ENCODE assay signal across 16 mouse cellular contexts in genomic region chr10:62517511-62517910, GRCm38 (mm10). TPM values are rescaled to one million over a fixed set of nuclear protein-coding genes. Genes with fewer than 3 reads are reported as not detected.
DNase-seq lines count a peak whose midpoint lies in the region; ATAC-seq and TF ChIP-seq lines count a peak whose summit lies in the region.
"Had no signal": no experiment of that assay in that cellular context is flagged by ENCODE, and none has a peak within 500 bp of the region (broad histone marks: within the 10 kb centered on the region; RNA-seq: fewer than 3 reads in every experiment).

No protein-coding gene starts in this region.

- TF ChIP-seq CTCF in heart, adult 2 months (IDR thresholded peaks at IDR 0.05) = no peak
- no peak for TF ChIP-seq CTCF in lung, adult 2 months (IDR thresholded peaks at IDR 0.05; ENCODE audit: insufficient read depth, low read length)

- intact Hi-C loops in heart, adult 2 months (cut with DNase I) = no loop called here
- intact Hi-C loops in heart, postnatal 36 days (cut with DNase I) = no loop called here

- H3K4me1 ChIP-seq in heart, adult 2 months (ENCODE audit: control insufficient read depth, insufficient read depth, low read length) = peaks cover 3% of the 10 kb centered on the region
- H3K4me1 ChIP-seq in lung, adult 2 months (ENCODE audit: control insufficient read depth, insufficient read depth, low read length) = no peaks in the 10 kb centered on the region
- H3K4me1 ChIP-seq: embryonic facial prominence, embryonic 13.5 days; forebrain, embryonic 12.5 days; heart, embryonic 12.5 days; hindbrain, embryonic 15.5 days had no signal

- no peaks in the 10 kb centered on the region for H3K27me3 ChIP-seq in heart, adult 2 months (ENCODE audit: control insufficient read depth, insufficient read depth, low read length)
- H3K27me3 ChIP-seq: embryonic facial prominence, embryonic 13.5 days; forebrain, embryonic 12.5 days; heart, embryonic 12.5 days; hindbrain, embryonic 15.5 days had no signal

- no peak for TF ChIP-seq POLR2A in heart, adult 2 months (IDR thresholded peaks at IDR 0.05; ENCODE audit: insufficient read depth, low read depth, low read length)
- TF ChIP-seq POLR2A in lung, adult 2 months (IDR thresholded peaks at IDR 0.05; ENCODE audit: borderline replicate concordance, extremely low read depth, low read depth, low read length) = no peak

- H3K4me3 ChIP-seq in heart, adult 2 months = no peak overlapping the region
- no peak overlapping the region for H3K4me3 ChIP-seq in lung, adult 2 months (replicated peaks; ENCODE audit: extremely low read depth, low read depth, low read length)
- H3K4me3 ChIP-seq: embryonic facial prominence, embryonic 13.5 days; forebrain, embryonic 12.5 days; heart, embryonic 12.5 days; hindbrain, embryonic 15.5 days had no signal

- peak overlapping the region; percentile 49 for H3K27ac ChIP-seq in heart, adult 2 months
- H3K27ac ChIP-seq: embryonic facial prominence, embryonic 13.5 days; forebrain, embryonic 12.5 days; hindbrain, embryonic 15.5 days had no signal

- H3K9ac ChIP-seq in heart, adult 2 months (ENCODE audit: low read depth, low read length) = no peak overlapping the region
- H3K9ac ChIP-seq: embryonic facial prominence, embryonic 13.5 days; forebrain, embryonic 12.5 days; heart, embryonic 12.5 days; hindbrain, embryonic 15.5 days had no signal

- WGBS in heart, adult 2 months = 41% methylated on average over 6 of the region's 6 CpGs
- 56% methylated on average over 6 of the region's 6 CpGs for WGBS in lung, adult 2 months

- TF ChIP-seq EP300 in heart, adult 2 months (IDR thresholded peaks at IDR 0.05; ENCODE audit: insufficient read depth, low read depth, low read length) = 0 out of 2 replicates have a peak, but pooled peaks have one; percentile 27

- no peaks in the 10 kb centered on the region for H3K36me3 ChIP-seq in heart, adult 2 months (ENCODE audit: control insufficient read depth, insufficient read depth, low read length)
- H3K36me3 ChIP-seq: embryonic facial prominence, embryonic 13.5 days; forebrain, embryonic 12.5 days; heart, embryonic 12.5 days; hindbrain, embryonic 15.5 days had no signal

- no peaks in the 10 kb centered on the region for H3K79me2 ChIP-seq in heart, adult 2 months (replicated peaks; ENCODE audit: control insufficient read depth, insufficient read depth, low read length)

- no peak for DNase-seq in heart, adult 2 months
- DNase-seq in heart, postnatal 36 days = no peak
- DNase-seq in lung, postnatal 36 days = peak; percentile 24
- no peak for DNase-seq in lung, adult 2 months
- no peak for DNase-seq in neural tube, embryonic 10.5 days (ENCODE audit: extremely low spot score, low spot score)
- DNase-seq: adrenal gland, adult 8-10 months; cerebellum, adult 11-12 months; cerebellum, adult 9-10 months; cerebellum, postnatal 25 days; gastrocnemius, postnatal 25 days had no signal

- ATAC-seq in megakaryocyte, adult 5-6 weeks (ENCODE audit: poor library complexity, severe bottlenecking) = peak; percentile 74
- ATAC-seq: forebrain, embryonic 16.5 days had no signal

RNA-seq across cellular contexts. Expression of gene Srgn, which starts 9.7 kb away (rescaled TPM):
- 10 to 100 TPM; 49.3 to 51.8 TPM for total RNA-seq in heart, adult 2 months (2021)
- 23.8 and 39.0 TPM in 2 replicates for polyA plus RNA-seq in heart, adult 2 months (2012; rRNA removed)
- total RNA-seq in heart, postnatal 36 days (2021) = 10 to 100 TPM; 45.2 to 51.5 TPM
- 48.6 and 82.7 TPM in 2 replicates for polyA plus RNA-seq in lung, adult 2 months (2012; rRNA removed)
- 646 and 668 TPM in 2 replicates for total RNA-seq in megakaryocyte, adult 5-6 weeks (2015)
- 492 and 500 TPM in 2 replicates for total RNA-seq in megakaryocyte, adult 5-6 weeks (2017)

RNA-seq across cellular contexts. Expression of gene Vps26a, which starts 30.9 kb away (rescaled TPM):
- 10 to 100 TPM; 45.6 to 46.8 TPM for total RNA-seq in heart, adult 2 months (2021)
- polyA plus RNA-seq in heart, adult 2 months (2012; rRNA removed) = 21.2 and 36.0 TPM in 2 replicates
- total RNA-seq in heart, postnatal 36 days (2021) = 10 to 100 TPM; 46.5 to 46.6 TPM
- 7.7 and 13.9 TPM in 2 replicates for polyA plus RNA-seq in lung, adult 2 months (2012; rRNA removed)
- total RNA-seq in megakaryocyte, adult 5-6 weeks (2015) = 101 and 124 TPM in 2 replicates
- 124 and 146 TPM in 2 replicates for total RNA-seq in megakaryocyte, adult 5-6 weeks (2017)

Comparison
In these comparisons a context has a peak if more than half of its experiments do, and no peak if none do; other contexts are left out.
1. RNA of gene Srgn, which starts 9.7 kb away (total RNA-seq): 492 to 668 TPM in megakaryocyte, adult 5-6 weeks; 49.3 to 51.8 TPM in heart, adult 2 months and 45.2 to 51.5 TPM in heart, postnatal 36 days; every median in the first group is over 4 times any median in the second.